Mouse (Mus musculus) liver, embryonic 14.5 days (tissue): ENCODE results near the gene Ccdc177. TPM values are rescaled to one million over a fixed set of nuclear protein-coding genes. Genes with fewer than 3 reads are reported as not detected.

ENCODE experiments used
- ATAC-seq: fragments of 200-750 bp; cut with Nextera tagmentation; 2 replicates; pipeline ENCODE4 v1.8.0; 2017; ENCODE audit warnings: moderate number of reproducible peaks, mild to moderate bottlenecking, moderate library complexity; ENCODE audit not compliant: insufficient read depth
- DNase-seq, 3 experiments: peaks; one replicate each; pipeline ENCODE4 v3.0.0-alpha.2; 2012 to 2013; ENCODE audit warnings: low read depth in 3 of 3, low spot score in 3 of 3
- H3K27ac ChIP-seq: fragments of 300-500 bp; sonication (generic); 2 replicates; pipeline ENCODE4 v1.5.1; 2014; ENCODE audit warnings: moderate library complexity, mild to moderate bottlenecking, control low read depth, inconsistent platforms
- H3K27me3 ChIP-seq: fragments of 300-500 bp; sonication (generic); 2 replicates; pipeline ENCODE4 v1.6.1; 2014; ENCODE audit warnings: mild to moderate bottlenecking, low read length, moderate library complexity; ENCODE audit not compliant: control insufficient read depth, insufficient read depth
- H3K36me3 ChIP-seq: fragments of 300-500 bp; sonication (generic); replicated peaks from 2 replicates; pipeline ENCODE4 v1.6.1; 2014; ENCODE audit warnings: low read depth; ENCODE audit not compliant: control insufficient read depth, insufficient read depth
- H3K4me1 ChIP-seq, 2 experiments: fragments of 200-500 bp in 1 of 2; fragments of 300-500 bp in 1 of 2; sonication (generic) in 1 of 2; replicated peaks; 2 replicates each; pipeline ENCODE4 v1.6.1; 2012 to 2014; ENCODE audit warnings: antibody characterized with exemption in 1 of 2, inconsistent platforms in 1 of 2, low read length in 1 of 2; ENCODE audit not compliant: control insufficient read depth in 2 of 2, insufficient read depth in 2 of 2
- H3K4me2 ChIP-seq: fragments of 300-500 bp; sonication (generic); 2 replicates; pipeline ENCODE4 v1.6.1; 2014; ENCODE audit warnings: low read depth, mild to moderate bottlenecking, control low read depth, moderate library complexity
- H3K4me3 ChIP-seq, 2 experiments: fragments of 200-500 bp in 1 of 2; fragments of 300-500 bp in 1 of 2; sonication (generic) in 1 of 2; 2 replicates each; pipeline ENCODE4 v1.5.1; 2012 to 2014; ENCODE audit warnings: low read depth in 2 of 2, low read length in 2 of 2, mild to moderate bottlenecking in 2 of 2, control low read depth in 1 of 2, inconsistent platforms in 1 of 2, moderate library complexity in 1 of 2; ENCODE audit not compliant: insufficient read depth in 1 of 2
- H3K9ac ChIP-seq: fragments of 300-500 bp; sonication (generic); replicated peaks from 2 replicates; pipeline ENCODE4 v1.6.1; 2014; ENCODE audit warnings: mild to moderate bottlenecking, control low read depth, moderate library complexity
- H3K9me3 ChIP-seq: fragments of 300-500 bp; sonication (generic); 2 replicates; pipeline ENCODE4 v1.6.1; 2016; ENCODE audit warnings: low read length, mixed read lengths; ENCODE audit not compliant: control insufficient read depth
- CTCF ChIP-seq: IDR thresholded peaks from 2 replicates; pipeline ENCODE4 v1.5.1; 2016; ENCODE audit warnings: antibody characterized with exemption, low read depth, control low read depth
- EP300 ChIP-seq: IDR thresholded peaks from 2 replicates; pipeline ENCODE4 v1.6.1; 2016; ENCODE audit warnings: antibody characterized with exemption, low read depth
- WGBS: fragments of 180-500 bp; shearing (Covaris S2); extraction: QIAGEN DNeasy Blood & Tissue Kit; methylation state at CpG from one replicate; pipeline ENCODE4 v1.1.7; 2014; ENCODE audit not compliant: insufficient replicate concordance; 5-methylcytosine and 5-hydroxymethylcytosine counted together
- polyA plus RNA-seq, 2 experiments: library from polyadenylated mRNA; depleted of rRNA in 1 of 2; stranded (reverse) in 1 of 2; unstranded in 1 of 2; fragments of >200 nt; fragmentation: Nextera tagmentation in 1 of 2; extraction: Ambion mirVana in 1 of 2; gene quantifications; 2 replicates each; pipeline versions ENCODE4 v1.2.1 to v1.2.3; 2012 to 2014

Ccdc177 gene
- polyA plus RNA-seq, 2 experiments, result not detected

- no peak overlapping the region for H3K4me3 ChIP-seq
- H3K4me1 ChIP-seq, result peaks cover 32 to 36% of the 10 kb centered on the region in 2 experiments
- H3K9ac ChIP-seq, result no peak overlapping the region
- H3K27ac ChIP-seq, result no peak overlapping the region
- DNase-seq (no peak), ATAC-seq (no peak)
- 78% methylated on average over 1 of the region's 1 CpGs for WGBS
- H3K36me3 ChIP-seq, result peaks cover 10% of the 10 kb centered on the region
- H3K9me3 ChIP-seq, result no peaks in the 10 kb centered on the region
- no peak for TF ChIP-seq EP300
- TF ChIP-seq CTCF, result no peak
- peak overlapping the region; percentile 88 for H3K4me2 ChIP-seq
- H3K27me3 ChIP-seq, result no peaks in the 10 kb centered on the region
Observed at GRCm38 (mm10) chr12:80793535-80793934, 33.0 kb upstream of the Ccdc177 start.

- Histone ChIP-seq H3K9ac (peak overlapping the region; percentile 1), H3K27me3 (no peaks in the 10 kb centered on the region), H3K36me3 (peaks cover 10% of the 10 kb centered on the region), H3K9me3 (no peaks in the 10 kb centered on the region), H3K4me3 (peak overlapping the region; percentile 6 to 88; a peak in 2 of 4 replicates), H3K4me1 (peaks cover 38% of the 10 kb centered on the region in 2 experiments), H3K27ac (no peak overlapping the region), H3K4me2 (peak overlapping the region; percentile 88)
- DNase-seq (no peak), ATAC-seq (no peak)
- TF ChIP-seq CTCF (no peak), EP300 (no peak)
- WGBS, result 20% methylated on average over 5 of the region's 5 CpGs
Observed at GRCm38 (mm10) chr12:80792867-80793266, 32.4 kb upstream of the Ccdc177 start.

GRCm38 (mm10) chr12:80791571-80792444 is 31.3 kb upstream of the Ccdc177 start:
- Histone ChIP-seq H3K27me3 (no peaks in the 10 kb centered on the region), H3K27ac (peak overlapping the region; percentile 86), H3K36me3 (peaks cover 10% of the 10 kb centered on the region), H3K4me1 (peaks cover 43 to 45% of the 10 kb centered on the region in 2 experiments), H3K4me2 (peak overlapping the region; percentile 88), H3K4me3 (peak overlapping the region; percentile 86 to 88), H3K9me3 (no peaks in the 10 kb centered on the region), H3K9ac (peak overlapping the region; percentile 94)
- WGBS, result 9% methylated on average over 6 of the region's 6 CpGs
- DNase-seq, result peak in 1 of 3 experiments; percentile 53
- ATAC-seq, result no peak
- TF ChIP-seq EP300 (peak; percentile 71), CTCF (peak; percentile 52)

- Histone ChIP-seq H3K4me3 (peak overlapping the region; percentile 86 to 88), H3K9ac (peak overlapping the region; percentile 94), H3K27ac (peak overlapping the region; percentile 86), H3K4me1 (peaks cover 50 to 52% of the 10 kb centered on the region in 2 experiments), H3K36me3 (peaks cover 10% of the 10 kb centered on the region), H3K27me3 (no peaks in the 10 kb centered on the region), H3K4me2 (peak overlapping the region; percentile 88), H3K9me3 (no peaks in the 10 kb centered on the region)
- DNase-seq (no peak), ATAC-seq (peak; percentile 69)
- TF ChIP-seq CTCF (no peak), EP300 (no peak)
- under 1% methylated on average over 72 of the region's 80 CpGs for WGBS
Observed at GRCm38 (mm10) chr12:80790700-80791570, 30.4 kb upstream of the Ccdc177 start.
